Mouse (Mus musculus): ENCODE data around the gene Ces1g. TPM values are rescaled to one million over a fixed set of nuclear protein-coding genes. Genes with fewer than 3 reads are reported as not detected.

The Ces1g gene
- total RNA-seq, 2 experiments from 2014 or later = not detected

Other genes starting within 250 kb of the Ces1g start
- gene Ces1c, start 206.0 kb downstream of the Ces1g start, total RNA-seq (2015) = not detected in 2 replicates
- not detected in 2 replicates for gene Ces1c, start 206.0 kb downstream of the Ces1g start, total RNA-seq (2017)
- 0.51 and 1.8 TPM in 2 replicates for gene Ces1d, start 139.5 kb downstream of the Ces1g start, total RNA-seq (2015)
- 0.40 and 0.65 TPM in 2 replicates for gene Ces1d, start 139.5 kb downstream of the Ces1g start, total RNA-seq (2017)
- not detected in 2 replicates for gene Ces1e, start 107.7 kb downstream of the Ces1g start, total RNA-seq (2015)
- gene Ces1e, start 107.7 kb downstream of the Ces1g start, total RNA-seq (2017) = not detected in 2 replicates
- not detected in 2 replicates for gene Ces1f, start 57.6 kb downstream of the Ces1g start, total RNA-seq (2015)
- not detected in 2 replicates for gene Ces1f, start 57.6 kb downstream of the Ces1g start, total RNA-seq (2017)
- not detected in 2 replicates for gene Ces1h, start 42.4 kb upstream of the Ces1g start, total RNA-seq (2015)
- gene Ces1h, start 42.4 kb upstream of the Ces1g start, total RNA-seq (2017) = not detected in 2 replicates
- gene Ces5a, start 198.5 kb upstream of the Ces1g start, total RNA-seq (2015) = not detected in 2 replicates
- gene Ces5a, start 198.5 kb upstream of the Ces1g start, total RNA-seq (2017) = not detected in 2 replicates